Mouse (Mus musculus): ENCODE data around the gene Rnft2. TPM values are rescaled to one million over a fixed set of nuclear protein-coding genes. Genes with fewer than 3 reads are reported as not detected.

Gene Rnft2
- polyA plus RNA-seq, 1 experiment, result 53.8 TPM

DNA sequence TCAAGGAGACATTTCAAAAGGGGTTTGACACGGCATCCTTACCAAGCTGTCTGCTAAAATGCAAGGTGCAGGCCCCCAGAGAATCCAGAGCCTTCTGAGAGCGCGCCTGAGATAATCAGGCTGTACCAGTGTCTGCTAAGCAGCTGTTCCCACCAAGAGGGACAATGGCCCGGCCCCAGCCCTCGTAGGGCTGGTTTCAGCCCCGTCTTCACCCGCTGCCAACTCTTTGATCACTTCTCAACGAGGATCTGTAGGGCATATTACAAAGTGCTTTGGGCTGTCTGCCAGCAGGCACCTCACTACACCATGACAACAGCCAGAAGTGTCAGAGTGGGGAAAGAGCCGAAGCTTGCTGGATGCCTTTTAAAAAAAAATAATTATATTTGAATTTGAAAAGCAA lies 29.6 kb upstream of the Rnft2 start:
- Histone ChIP-seq H3K4me1 (ENCODE audit: control insufficient read depth, insufficient read depth, low read length) (peaks cover under 1% of the 10 kb centered on the region; the same call in 1 of the 2 replicates), H3K27me3 (ENCODE audit: control insufficient read depth, insufficient read depth, low read length) (peaks cover 1% of the 10 kb centered on the region; the same call in 1 of the 2 replicates), H3K4me3 (replicated peaks; ENCODE audit: insufficient read depth, low read depth, low read length) (no peak overlapping the region), H3K27ac (ENCODE audit: insufficient read depth, low read length) (no peak overlapping the region)
- no peak for TF ChIP-seq POLR2A (IDR thresholded peaks at IDR 0.05; ENCODE audit: borderline replicate concordance, insufficient read depth, low read length)
- no peak for TF ChIP-seq CTCF (IDR thresholded peaks at IDR 0.05; ENCODE audit: borderline replicate concordance, insufficient read depth, low read depth, low read length)
- WGBS, result 45% methylated on average over 9 of the region's 9 CpGs
- no peak for DNase-seq

DNA sequence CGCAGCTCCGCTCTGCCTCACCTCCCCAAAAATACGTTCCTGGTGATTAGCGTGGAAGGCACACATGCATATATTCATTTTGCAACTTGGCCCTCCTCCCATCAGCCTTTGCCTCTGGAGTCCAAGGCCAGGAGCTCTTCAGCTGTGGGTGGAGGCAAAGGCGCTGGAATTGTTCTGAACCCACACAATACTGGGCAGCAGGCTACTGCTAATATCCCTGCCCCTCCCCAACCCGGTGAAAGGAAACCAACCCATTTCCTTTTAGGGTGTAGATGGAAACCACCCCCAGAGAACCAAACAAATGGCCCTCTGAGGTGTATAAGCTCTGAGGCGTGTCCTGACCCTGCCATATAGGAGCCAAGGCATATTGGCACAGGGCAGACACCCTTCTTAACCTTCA lies 28.5 kb upstream of the Rnft2 start:
- DNase-seq, result no peak
- H3K4me3 ChIP-seq (replicated peaks; ENCODE audit: insufficient read depth, low read depth, low read length), result no peak overlapping the region
- H3K4me1 ChIP-seq (ENCODE audit: control insufficient read depth, insufficient read depth, low read length), result peaks cover 4% of the 10 kb centered on the region; the same call in 1 of the 2 replicates
- 76% methylated on average over 7 of the region's 7 CpGs for WGBS
- H3K27ac ChIP-seq (ENCODE audit: insufficient read depth, low read length), result no peak overlapping the region
- peaks cover 1% of the 10 kb centered on the region; the same call in 1 of the 2 replicates for H3K27me3 ChIP-seq (ENCODE audit: control insufficient read depth, insufficient read depth, low read length)
- TF ChIP-seq CTCF (IDR thresholded peaks at IDR 0.05; ENCODE audit: borderline replicate concordance, insufficient read depth, low read depth, low read length) (no peak), POLR2A (IDR thresholded peaks at IDR 0.05; ENCODE audit: borderline replicate concordance, insufficient read depth, low read length) (no peak)

DNA sequence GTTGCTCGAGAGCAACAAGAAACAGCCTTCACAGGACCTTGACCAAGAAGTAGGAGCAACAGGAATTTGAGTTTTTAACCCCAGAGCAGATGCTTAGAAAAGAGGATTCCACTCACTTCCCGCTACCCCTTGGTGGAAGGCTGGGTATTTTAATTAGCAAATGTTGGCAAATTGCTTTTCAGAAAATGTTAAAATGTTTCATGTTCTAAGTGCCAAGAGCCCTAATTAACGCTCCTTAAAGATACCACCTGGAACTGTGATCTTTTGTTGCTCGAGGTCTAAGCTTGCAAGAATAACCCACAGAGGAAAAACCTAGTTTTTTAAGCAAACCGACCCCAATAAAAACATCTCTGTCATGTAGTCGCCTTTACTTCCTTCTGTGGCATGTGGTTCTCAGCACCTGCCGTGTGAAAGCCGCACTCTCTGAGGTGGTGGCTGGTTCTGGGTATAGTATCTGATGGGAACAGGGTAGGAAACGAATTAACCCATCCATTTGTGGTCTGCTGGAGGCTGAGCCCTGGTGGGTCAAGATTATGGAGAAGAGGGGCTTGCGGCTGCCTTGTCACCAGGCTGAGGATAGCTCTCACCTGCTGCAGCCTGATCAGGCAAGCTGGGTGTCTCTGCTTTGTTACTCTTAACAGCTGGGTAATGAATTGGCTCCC lies 26.7 kb upstream of the Rnft2 start:
- H3K4me1 ChIP-seq (ENCODE audit: control insufficient read depth, insufficient read depth, low read length), result peaks cover 4% of the 10 kb centered on the region; the same call in 1 of the 2 replicates
- H3K4me3 ChIP-seq (replicated peaks; ENCODE audit: insufficient read depth, low read depth, low read length), result no peak overlapping the region
- TF ChIP-seq POLR2A (IDR thresholded peaks at IDR 0.05; ENCODE audit: borderline replicate concordance, insufficient read depth, low read length) (no peak), CTCF (IDR thresholded peaks at IDR 0.05; ENCODE audit: borderline replicate concordance, insufficient read depth, low read depth, low read length) (no peak)
- no peak for DNase-seq
- WGBS, result 89% methylated on average over 10 of the region's 10 CpGs
- no peak overlapping the region for H3K27ac ChIP-seq (ENCODE audit: insufficient read depth, low read length)
- H3K27me3 ChIP-seq (ENCODE audit: control insufficient read depth, insufficient read depth, low read length), result peaks cover 1% of the 10 kb centered on the region; the same call in 1 of the 2 replicates

DNA sequence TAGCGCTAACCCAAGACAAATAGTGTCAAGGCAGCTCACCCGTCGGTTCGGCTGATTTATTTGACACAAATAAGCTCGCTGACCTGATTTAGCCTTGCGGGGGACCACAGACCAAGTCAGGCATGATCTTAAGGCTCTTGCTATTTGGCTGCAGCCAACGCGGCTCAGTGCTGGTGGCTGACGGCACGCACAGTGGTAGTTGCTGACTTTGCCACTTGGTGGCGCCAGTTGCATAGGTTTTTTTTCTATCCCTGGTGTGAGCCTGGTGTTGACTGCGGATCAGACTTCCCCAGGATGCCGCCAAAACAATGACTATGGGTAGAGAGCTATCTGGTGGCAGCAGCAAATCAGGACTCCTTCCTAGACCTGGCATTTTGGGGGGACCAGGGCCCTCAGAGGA lies 24.1 kb upstream of the Rnft2 start:
- no peak overlapping the region for H3K27ac ChIP-seq (ENCODE audit: insufficient read depth, low read length)
- 1% methylated on average over 13 of the region's 13 CpGs for WGBS
- H3K27me3 ChIP-seq (ENCODE audit: control insufficient read depth, insufficient read depth, low read length), result no peaks in the 10 kb centered on the region
- TF ChIP-seq POLR2A (IDR thresholded peaks at IDR 0.05; ENCODE audit: borderline replicate concordance, insufficient read depth, low read length) (no peak), CTCF (IDR thresholded peaks at IDR 0.05; ENCODE audit: borderline replicate concordance, insufficient read depth, low read depth, low read length) (peak; percentile 91)
- peak; percentile 87 to 94 for DNase-seq
- H3K4me1 ChIP-seq (ENCODE audit: control insufficient read depth, insufficient read depth, low read length), result peaks cover 4% of the 10 kb centered on the region; the same call in 1 of the 2 replicates
- peak overlapping the region; percentile 31 for H3K4me3 ChIP-seq (replicated peaks; ENCODE audit: insufficient read depth, low read depth, low read length)

DNA sequence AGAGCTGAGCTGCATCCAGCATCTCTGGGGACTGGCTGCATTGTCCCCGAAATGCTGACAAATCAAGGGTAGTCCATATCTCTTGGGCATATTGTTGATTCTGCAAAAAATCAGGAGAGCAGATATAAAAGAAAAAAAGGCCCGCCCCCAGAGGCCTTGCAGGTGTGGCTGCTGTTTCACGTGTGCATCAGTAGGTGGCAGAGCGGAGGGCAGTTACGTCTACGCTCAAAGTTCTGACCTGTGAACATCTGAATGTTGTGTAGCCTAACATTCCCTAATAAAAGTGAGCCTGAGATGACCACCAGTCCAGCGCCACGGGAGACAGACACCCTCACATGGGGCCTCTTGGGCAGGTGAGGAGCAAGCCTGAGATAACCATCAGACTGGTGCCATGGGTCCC lies 21.4 kb upstream of the Rnft2 start:
- no peaks in the 10 kb centered on the region for H3K27me3 ChIP-seq (ENCODE audit: control insufficient read depth, insufficient read depth, low read length)
- H3K4me1 ChIP-seq (ENCODE audit: control insufficient read depth, insufficient read depth, low read length), result peaks cover 4% of the 10 kb centered on the region; the same call in 1 of the 2 replicates
- DNase-seq, result no peak
- no peak overlapping the region for H3K4me3 ChIP-seq (replicated peaks; ENCODE audit: insufficient read depth, low read depth, low read length)
- WGBS, result 55% methylated on average over 8 of the region's 8 CpGs
- no peak overlapping the region for H3K27ac ChIP-seq (ENCODE audit: insufficient read depth, low read length)
- TF ChIP-seq CTCF (IDR thresholded peaks at IDR 0.05; ENCODE audit: borderline replicate concordance, insufficient read depth, low read depth, low read length), result peak; percentile 21; the same call in 1 of the 2 replicates
- no peak for TF ChIP-seq POLR2A (IDR thresholded peaks at IDR 0.05; ENCODE audit: borderline replicate concordance, insufficient read depth, low read length)

DNA sequence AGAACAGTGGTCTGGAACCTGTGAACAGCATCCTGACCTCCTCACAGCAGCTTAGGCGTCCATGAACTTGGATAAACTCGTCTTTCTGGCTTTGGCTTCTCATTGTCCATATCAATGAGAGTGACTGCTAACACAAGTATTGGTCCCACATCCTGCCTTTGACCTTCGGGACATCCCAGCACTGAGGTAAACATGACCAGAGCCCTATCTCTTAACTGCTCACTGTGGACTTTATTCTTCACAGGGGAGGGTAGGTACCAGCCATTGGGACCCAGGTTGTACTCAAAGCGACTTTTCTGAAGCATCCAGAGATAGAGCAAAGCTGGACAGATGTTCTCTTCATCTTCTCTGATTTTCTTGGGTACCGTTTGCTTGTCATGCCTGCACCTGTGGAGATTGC lies 20.4 kb upstream of the Rnft2 start:
- WGBS, result 82% methylated on average over 5 of the region's 5 CpGs
- Histone ChIP-seq H3K4me1 (ENCODE audit: control insufficient read depth, insufficient read depth, low read length) (peaks cover 10% of the 10 kb centered on the region), H3K4me3 (replicated peaks; ENCODE audit: insufficient read depth, low read depth, low read length) (no peak overlapping the region), H3K27me3 (ENCODE audit: control insufficient read depth, insufficient read depth, low read length) (no peaks in the 10 kb centered on the region), H3K27ac (ENCODE audit: insufficient read depth, low read length) (no peak overlapping the region)
- no peak for DNase-seq
- TF ChIP-seq POLR2A (IDR thresholded peaks at IDR 0.05; ENCODE audit: borderline replicate concordance, insufficient read depth, low read length) (no peak), CTCF (IDR thresholded peaks at IDR 0.05; ENCODE audit: borderline replicate concordance, insufficient read depth, low read depth, low read length) (no peak)

DNA sequence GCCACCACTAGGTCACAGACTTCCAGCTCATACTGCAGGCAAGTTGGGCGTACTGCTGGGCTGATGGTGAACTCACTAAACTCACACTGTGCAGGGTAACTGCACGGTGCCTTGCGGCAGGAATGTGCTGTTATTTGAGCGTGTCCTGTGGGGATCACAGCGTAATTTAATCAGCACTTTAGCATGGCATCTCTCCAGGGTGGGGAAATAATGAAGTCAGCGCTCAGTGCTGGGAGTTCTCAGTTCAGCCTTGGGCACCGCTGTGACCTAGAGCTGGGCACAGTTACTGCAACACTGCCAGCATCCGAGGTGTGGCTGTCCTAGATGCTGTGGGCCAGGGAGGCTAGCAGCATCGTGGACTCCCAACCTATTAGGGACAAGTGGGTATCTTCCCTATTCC lies 19.4 kb upstream of the Rnft2 start:
- Histone ChIP-seq H3K4me1 (ENCODE audit: control insufficient read depth, insufficient read depth, low read length) (peaks cover 11% of the 10 kb centered on the region), H3K4me3 (replicated peaks; ENCODE audit: insufficient read depth, low read depth, low read length) (no peak overlapping the region), H3K27me3 (ENCODE audit: control insufficient read depth, insufficient read depth, low read length) (no peaks in the 10 kb centered on the region), H3K27ac (ENCODE audit: insufficient read depth, low read length) (no peak overlapping the region)
- TF ChIP-seq POLR2A (IDR thresholded peaks at IDR 0.05; ENCODE audit: borderline replicate concordance, insufficient read depth, low read length) (no peak), CTCF (IDR thresholded peaks at IDR 0.05; ENCODE audit: borderline replicate concordance, insufficient read depth, low read depth, low read length) (no peak)
- 59% methylated on average over 9 of the region's 9 CpGs for WGBS
- DNase-seq, result no peak

DNA sequence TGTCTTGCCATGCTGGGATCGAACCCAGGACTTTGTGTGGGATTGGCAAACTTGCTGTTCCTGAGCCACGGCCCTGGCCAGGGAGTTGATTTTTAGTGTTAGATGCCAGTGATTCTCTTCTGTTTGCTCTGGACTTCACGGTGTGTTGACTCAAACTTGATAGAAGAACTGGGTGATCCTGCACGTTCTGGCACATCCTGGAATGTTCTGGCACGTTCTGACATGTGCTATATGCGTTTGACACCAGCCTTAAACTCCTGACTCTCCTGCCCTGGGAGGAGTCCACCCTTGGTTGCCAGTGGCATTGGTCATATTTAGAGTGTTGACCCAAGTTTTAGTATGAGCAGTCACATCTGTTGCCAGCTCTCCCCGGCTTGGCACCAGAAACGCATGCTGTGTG lies 17.5 kb upstream of the Rnft2 start:
- Histone ChIP-seq H3K4me1 (ENCODE audit: control insufficient read depth, insufficient read depth, low read length) (peaks cover 19% of the 10 kb centered on the region), H3K4me3 (replicated peaks; ENCODE audit: insufficient read depth, low read depth, low read length) (no peak overlapping the region), H3K27ac (ENCODE audit: insufficient read depth, low read length) (no peak overlapping the region), H3K27me3 (ENCODE audit: control insufficient read depth, insufficient read depth, low read length) (no peaks in the 10 kb centered on the region)
- no peak for DNase-seq
- WGBS, result 63% methylated on average over 8 of the region's 8 CpGs
- TF ChIP-seq CTCF (IDR thresholded peaks at IDR 0.05; ENCODE audit: borderline replicate concordance, insufficient read depth, low read depth, low read length) (no peak), POLR2A (IDR thresholded peaks at IDR 0.05; ENCODE audit: borderline replicate concordance, insufficient read depth, low read length) (no peak)

All from cerebellum, adult 2 months (tissue).